Mouse (Mus musculus) ES-Bruce4 (cell line): Measurements from ENCODE around the gene Cacna2d1.

Source experiments
- CTCF ChIP-seq: IDR thresholded peaks from one replicate; pipeline ENCODE4 v1.8.1; 2011; ENCODE audit warnings: low read depth, low read length
- EP300 ChIP-seq: IDR thresholded peaks from 2 replicates; pipeline ENCODE4 v1.6.1; 2011; ENCODE audit warnings: low read depth, low read length; ENCODE audit not compliant: insufficient read depth
- POLR2A ChIP-seq: IDR thresholded peaks from one replicate; pipeline ENCODE4 v1.8.1; 2011; ENCODE audit warnings: low read length; ENCODE audit not compliant: insufficient read depth

- TF ChIP-seq CTCF (no peak), POLR2A (no peak), EP300 (no peak)
Observed at GRCm38 (mm10) chr5:16000917-16001316, 66.4 kb downstream of the Cacna2d1 start.
